Mouse (Mus musculus): ENCODE data around the gene Esrrg. TPM values are rescaled to one million over a fixed set of nuclear protein-coding genes. Genes with fewer than 3 reads are reported as not detected.

Esrrg gene
- total and polyA plus RNA-seq, 3 experiments, result 0.01 TPM; not detected in 2

- no peaks in the 10 kb centered on the region; a peak in 2 of 4 replicates for H3K27me3 ChIP-seq (ENCODE audit: control insufficient read depth in 1 of 2, insufficient read depth in 2 of 2, low read length in 2 of 2)
- DNase-seq (ENCODE audit: low read depth, low spot score), result no peak
- H3K27ac ChIP-seq (ENCODE audit: control insufficient read depth, low read depth, low read length), result no peak overlapping the region
- H3K79me2 ChIP-seq (ENCODE audit: control insufficient read depth, insufficient read depth, low read length, poor library complexity), result no peaks in the 10 kb centered on the region
- TF ChIP-seq POLR2AphosphoS5 (IDR thresholded peaks at IDR 0.05; ENCODE audit: borderline replicate concordance, low read depth, low read length) (no peak), KAT2A (conservative IDR thresholded peaks at IDR 0.05; ENCODE audit: low read depth, low read length) (no peak), MEF2A (IDR thresholded peaks at IDR 0.05; ENCODE audit: extremely low read depth, insufficient replicate concordance, low read depth, low read length, poor library complexity, severe bottlenecking) (no peak), GABPA (IDR thresholded peaks at IDR 0.05; ENCODE audit: low read depth, low read length) (no peak), ZKSCAN1 (IDR thresholded peaks at IDR 0.05; ENCODE audit: low read depth, low read length) (no peak), ZNF384 (IDR thresholded peaks at IDR 0.05; ENCODE audit: low read depth, low read length) (no peak), ELF1 (IDR thresholded peaks at IDR 0.05; ENCODE audit: low read depth, low read length) (no peak), RAD21 (IDR thresholded peaks at IDR 0.05; ENCODE audit: low read depth, low read length) (no peak), ZC3H11A (IDR thresholded peaks at IDR 0.05; ENCODE audit: low read depth, low read length) (no peak), SIN3A (IDR thresholded peaks at IDR 0.05; ENCODE audit: low read length) (no peak), CHD2 (IDR thresholded peaks at IDR 0.05; ENCODE audit: low read length) (no peak), GATA1 (IDR thresholded peaks at IDR 0.05; ENCODE audit: low read depth, low read length) (no peak), MAX (IDR thresholded peaks at IDR 0.05; ENCODE audit: low read length) (no peak), HCFC1 (IDR thresholded peaks at IDR 0.05; ENCODE audit: low read depth, low read length) (no peak), EP300 (IDR thresholded peaks at IDR 0.05; ENCODE audit: low read depth in 1 of 2, low read length in 2 of 2) (no peak), USF2 (IDR thresholded peaks at IDR 0.05; ENCODE audit: borderline replicate concordance in 1 of 2, insufficient read depth in 1 of 2, low read depth in 1 of 2, low read length in 2 of 2) (no peak), TCF12 (IDR thresholded peaks at IDR 0.05; ENCODE audit: low read depth, low read length) (no peak), MAZ (IDR thresholded peaks at IDR 0.05; ENCODE audit: low read depth, low read length) (no peak)
- no peaks in the 10 kb centered on the region for H3K36me3 ChIP-seq (ENCODE audit: control insufficient read depth in 1 of 2, insufficient read depth in 2 of 2, low read length in 2 of 2)
- H3K9me3 ChIP-seq (replicated peaks; ENCODE audit: insufficient read depth, low read length), result no peaks in the 10 kb centered on the region
- H3K4me1 ChIP-seq (ENCODE audit: control insufficient read depth in 1 of 2, insufficient read depth in 2 of 2, low read length in 2 of 2), result no peaks in the 10 kb centered on the region
- H3K4me3 ChIP-seq (ENCODE audit: control insufficient read depth in 1 of 2, insufficient read depth in 1 of 2, low read depth in 2 of 2, low read length in 2 of 2), result no peak overlapping the region
- no peak overlapping the region for H3K9ac ChIP-seq (ENCODE audit: control insufficient read depth, low read depth, low read length, poor library complexity, severe bottlenecking)
Observed at GRCm38 (mm10) chr1:187968379-187968778, 359.8 kb downstream of the Esrrg start.

DNA sequence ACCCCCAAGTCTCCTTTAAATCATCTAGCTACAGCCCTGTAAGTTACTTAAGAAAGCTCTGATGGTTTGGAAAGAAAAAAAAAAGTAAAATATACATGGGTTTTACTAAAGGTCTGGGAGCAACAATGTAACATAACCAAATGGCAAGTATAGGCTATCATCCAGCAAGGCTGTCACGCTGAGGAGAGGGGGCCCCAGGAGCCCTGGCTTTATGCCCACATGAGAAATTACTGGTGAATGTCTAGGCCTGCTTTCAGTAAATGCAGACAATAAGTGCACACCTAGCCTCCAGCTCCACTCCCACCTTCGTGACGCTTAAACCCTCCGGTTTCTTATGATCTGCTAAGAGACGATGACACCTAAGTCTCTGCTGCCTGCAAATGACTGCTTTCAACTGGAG lies 360.9 kb downstream of the Esrrg start:
- no peaks in the 10 kb centered on the region for H3K36me3 ChIP-seq (ENCODE audit: control insufficient read depth in 1 of 2, insufficient read depth in 2 of 2, low read length in 2 of 2)
- H3K4me3 ChIP-seq (ENCODE audit: control insufficient read depth in 1 of 2, insufficient read depth in 1 of 2, low read depth in 2 of 2, low read length in 2 of 2), result no peak overlapping the region
- H3K4me1 ChIP-seq (ENCODE audit: control insufficient read depth in 1 of 2, insufficient read depth in 2 of 2, low read length in 2 of 2), result no peaks in the 10 kb centered on the region
- no peak for DNase-seq (ENCODE audit: low read depth, low spot score)
- no peak overlapping the region for H3K27ac ChIP-seq (ENCODE audit: control insufficient read depth, low read depth, low read length)
- TF ChIP-seq MYC (IDR thresholded peaks at IDR 0.05; ENCODE audit: low read depth, low read length), result no peak
- TF ChIP-seq UBTF (IDR thresholded peaks at IDR 0.05; ENCODE audit: borderline replicate concordance, insufficient read depth, low read depth, low read length), result no peak
- TF ChIP-seq MAFK (IDR thresholded peaks at IDR 0.05; ENCODE audit: borderline replicate concordance, low read depth, low read length), result no peak
- TF ChIP-seq ETS1 (IDR thresholded peaks at IDR 0.05; ENCODE audit: low read depth, low read length), result no peak
- no peak for TF ChIP-seq MAX (IDR thresholded peaks at IDR 0.05; ENCODE audit: low read length)
- no peak for TF ChIP-seq HCFC1 (IDR thresholded peaks at IDR 0.05; ENCODE audit: low read depth, low read length)
- no peak for TF ChIP-seq BHLHE40 (IDR thresholded peaks at IDR 0.05; ENCODE audit: borderline replicate concordance, low read depth, low read length)
- TF ChIP-seq JUND (IDR thresholded peaks at IDR 0.05; ENCODE audit: low read depth, low read length), result no peak
- no peak for TF ChIP-seq ZNF384 (IDR thresholded peaks at IDR 0.05; ENCODE audit: low read depth, low read length)
- no peak for TF ChIP-seq MXI1 (IDR thresholded peaks at IDR 0.05; ENCODE audit: low read depth, low read length)
- TF ChIP-seq USF1 (IDR thresholded peaks at IDR 0.05; ENCODE audit: low read depth, low read length), result no peak
- no peak for TF ChIP-seq ZMIZ1 (IDR thresholded peaks at IDR 0.05; ENCODE audit: low read depth, low read length)
- no peaks in the 10 kb centered on the region for H3K79me2 ChIP-seq (ENCODE audit: control insufficient read depth, insufficient read depth, low read length, poor library complexity)
- no peaks in the 10 kb centered on the region; a peak in 2 of 4 replicates for H3K27me3 ChIP-seq (ENCODE audit: control insufficient read depth in 1 of 2, insufficient read depth in 2 of 2, low read length in 2 of 2)
- no peaks in the 10 kb centered on the region for H3K9me3 ChIP-seq (replicated peaks; ENCODE audit: insufficient read depth, low read length)
- no peak overlapping the region for H3K9ac ChIP-seq (ENCODE audit: control insufficient read depth, low read depth, low read length, poor library complexity, severe bottlenecking)
